Mouse (Mus musculus) midbrain, embryonic 15.5 days (tissue): ENCODE results near the gene Tyms. TPM values are rescaled to one million over a fixed set of nuclear protein-coding genes. Genes with fewer than 3 reads are reported as not detected.

ENCODE experiments used
- ATAC-seq: fragments of 200-750 bp; cut with Nextera tagmentation; replicated peaks from 2 replicates; pipeline ENCODE4 v1.8.0; 2017; ENCODE audit warnings: moderate TSS enrichment
- H3K27ac ChIP-seq: fragments of 300-500 bp; sonication (generic); 2 replicates; pipeline ENCODE4 v1.5.1; 2015; ENCODE audit warnings: mild to moderate bottlenecking, inconsistent platforms
- H3K27me3 ChIP-seq: fragments of 300-500 bp; sonication (generic); replicated peaks from 2 replicates; pipeline ENCODE4 v1.6.1; 2015; ENCODE audit warnings: inconsistent platforms
- H3K36me3 ChIP-seq: fragments of 300-500 bp; sonication (generic); replicated peaks from 2 replicates; pipeline ENCODE4 v1.6.1; 2015; ENCODE audit warnings: inconsistent platforms
- H3K4me1 ChIP-seq: fragments of 300-500 bp; sonication (generic); 2 replicates; pipeline ENCODE4 v1.6.1; 2015; ENCODE audit warnings: inconsistent platforms
- H3K4me2 ChIP-seq: fragments of 300-500 bp; sonication (generic); 2 replicates; pipeline ENCODE4 v1.6.1; 2015; ENCODE audit warnings: inconsistent platforms, mild to moderate bottlenecking, moderate library complexity
- H3K4me3 ChIP-seq: fragments of 300-500 bp; sonication (generic); 2 replicates; pipeline ENCODE4 v1.5.1; 2015; ENCODE audit warnings: mild to moderate bottlenecking, inconsistent platforms
- H3K9ac ChIP-seq: fragments of 300-500 bp; sonication (generic); 2 replicates; pipeline ENCODE4 v1.6.1; 2015; ENCODE audit warnings: mild to moderate bottlenecking, inconsistent platforms
- H3K9me3 ChIP-seq: fragments of 300-500 bp; sonication (generic); 2 replicates; pipeline ENCODE4 v1.6.1; 2016; ENCODE audit warnings: inconsistent platforms
- WGBS: fragments of 180-500 bp; shearing (Covaris S2); methylation state at CpG from one replicate; pipeline ENCODE4 v1.1.7; 2015; ENCODE audit warnings: mixed read lengths; 5-methylcytosine and 5-hydroxymethylcytosine counted together
- polyA plus RNA-seq: library from polyadenylated mRNA; unstranded; fragments of >200 nt; fragmentation: Nextera tagmentation; extraction: Ambion mirVana; gene quantifications from 2 replicates; pipeline ENCODE4 v1.2.1, GENCODE M21; 2015

Gene Tyms
- polyA plus RNA-seq, 1 experiment from 2014 or later, result 37.8 TPM

DNA sequence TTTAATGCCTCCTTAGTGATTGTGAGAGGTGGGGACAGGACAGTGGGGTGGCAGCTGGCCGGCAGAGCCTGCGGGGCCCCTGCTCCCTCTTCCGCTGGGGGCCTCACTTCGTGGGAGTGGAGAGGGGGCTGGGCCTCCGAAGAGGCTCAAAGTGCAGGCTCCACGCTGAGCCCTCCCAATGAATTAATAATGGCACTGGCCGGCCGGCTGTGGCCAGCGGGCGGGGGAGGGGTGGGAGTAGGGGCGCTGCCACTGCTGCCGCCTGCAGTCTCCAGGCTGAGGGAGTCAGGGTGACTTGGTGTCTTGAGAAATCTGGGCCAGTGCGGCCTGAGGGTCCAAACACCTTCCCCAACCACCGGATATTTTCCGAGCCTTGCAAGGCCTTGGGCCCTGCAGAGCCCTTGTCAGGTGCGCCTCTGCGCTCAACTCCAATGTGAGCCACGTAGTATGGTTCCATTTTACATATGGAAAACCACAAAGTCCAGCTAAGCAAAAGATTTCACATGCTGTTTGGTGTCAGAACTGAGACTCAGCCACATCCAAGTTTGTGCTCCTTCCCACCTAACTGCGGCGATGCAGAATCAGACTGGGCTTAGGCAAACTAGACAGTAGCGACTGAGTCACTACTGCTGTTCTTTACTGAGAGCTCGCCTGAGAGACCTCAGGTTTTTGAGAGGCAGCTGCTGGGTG, 37.1 kb upstream of the Tyms start:
- peaks cover 66% of the 10 kb centered on the region for H3K4me1 ChIP-seq
- H3K4me3 ChIP-seq, result no peak overlapping the region
- 8% methylated on average over 22 of the region's 22 CpGs for WGBS
- ATAC-seq, result no peak
- no peaks in the 10 kb centered on the region for H3K9me3 ChIP-seq
- no peaks in the 10 kb centered on the region for H3K36me3 ChIP-seq
- H3K27ac ChIP-seq, result peak overlapping the region; percentile 30; the same call in 1 of the 2 replicates
- H3K9ac ChIP-seq, result no peak overlapping the region
- H3K4me2 ChIP-seq, result peak overlapping the region; percentile 36
- H3K27me3 ChIP-seq, result no peaks in the 10 kb centered on the region; the same call in 1 of the 2 replicates

DNA sequence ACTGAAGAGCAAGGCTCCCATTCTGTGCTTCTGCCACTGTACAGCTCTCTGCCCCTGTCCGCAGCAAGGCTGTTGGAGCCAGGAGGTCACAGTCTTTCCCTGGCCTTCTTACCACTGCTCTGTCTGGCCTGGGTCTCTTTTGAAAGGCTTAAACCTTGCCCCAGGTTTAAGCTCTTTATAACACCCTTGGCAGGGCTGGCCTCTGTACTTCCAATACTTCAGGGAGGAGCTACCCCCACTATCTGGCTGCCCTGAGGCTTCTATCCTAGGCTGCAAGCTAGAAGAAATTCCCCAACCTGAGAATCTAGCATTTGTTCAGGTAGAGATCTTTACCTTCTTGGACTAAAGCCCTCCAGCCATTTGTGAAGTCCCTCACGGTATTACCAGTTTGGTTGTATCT, 36.5 kb upstream of the Tyms start:
- H3K4me2 ChIP-seq, result no peak overlapping the region

DNA sequence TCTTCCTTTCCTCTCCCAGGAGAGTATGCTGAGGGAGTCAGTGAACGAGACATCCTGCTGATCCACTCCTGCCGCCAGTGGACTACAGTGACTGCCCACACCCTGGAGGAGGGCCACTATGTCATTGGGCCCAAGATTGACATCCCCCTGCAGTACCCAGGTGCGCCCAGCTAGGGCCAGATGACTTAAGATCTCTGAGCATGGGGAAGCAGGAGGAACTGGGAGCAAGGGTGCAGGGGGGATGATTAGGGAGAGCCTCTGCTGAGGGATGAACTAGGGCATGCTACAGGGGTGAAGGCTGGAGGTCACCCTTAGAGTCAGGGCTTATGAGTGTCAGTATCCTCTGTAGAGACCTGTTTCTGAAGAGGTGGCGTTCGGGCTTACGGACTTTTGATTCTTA, 34.8 kb upstream of the Tyms start:
- no peak for ATAC-seq
- no peaks in the 10 kb centered on the region for H3K27me3 ChIP-seq
- H3K36me3 ChIP-seq, result no peaks in the 10 kb centered on the region
- peak overlapping the region; percentile 43; the same call in 1 of the 2 replicates for H3K27ac ChIP-seq
- WGBS, result 56% methylated on average over 6 of the region's 6 CpGs
- H3K4me2 ChIP-seq, result peak overlapping the region; percentile 99; the same call in 1 of the 2 replicates
- no peaks in the 10 kb centered on the region for H3K9me3 ChIP-seq
- H3K4me3 ChIP-seq, result no peak overlapping the region
- no peak overlapping the region for H3K9ac ChIP-seq
- H3K4me1 ChIP-seq, result peaks cover 65% of the 10 kb centered on the region

More for the DNA sequence above, 36.5 kb upstream of the Tyms start:
- H3K27ac ChIP-seq, result no peak overlapping the region
- H3K36me3 ChIP-seq, result no peaks in the 10 kb centered on the region
- WGBS, result 30% methylated on average over 2 of the region's 2 CpGs
- no peak overlapping the region for H3K9ac ChIP-seq
- H3K4me3 ChIP-seq, result no peak overlapping the region
- H3K9me3 ChIP-seq, result no peaks in the 10 kb centered on the region
- peaks cover 71% of the 10 kb centered on the region for H3K4me1 ChIP-seq
- ATAC-seq, result no peak
- H3K27me3 ChIP-seq, result no peaks in the 10 kb centered on the region; the same call in 1 of the 2 replicates

DNA sequence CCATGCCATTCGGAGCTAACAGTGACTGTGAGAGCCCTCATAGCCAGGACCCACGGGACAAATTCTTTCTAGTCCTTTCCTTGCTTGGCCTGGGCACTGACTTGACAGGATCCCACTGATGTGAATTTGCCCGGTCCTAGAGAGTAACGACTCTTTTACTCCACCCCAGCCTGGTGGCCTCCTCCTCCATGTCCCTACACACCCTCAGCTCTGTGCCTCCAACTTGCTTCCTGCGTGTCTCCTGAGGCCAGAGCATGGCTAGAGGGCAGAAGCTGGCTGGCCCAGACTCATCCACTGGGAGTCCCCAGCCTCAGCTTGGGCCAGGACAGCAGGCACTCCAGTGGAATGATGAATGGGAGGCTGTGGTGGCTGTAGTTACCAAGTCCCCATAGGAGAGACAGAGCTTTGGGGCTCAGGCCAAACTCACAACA, 34.2 kb upstream of the Tyms start:
- 0 out of 2 replicates have a peak overlapping the region, but pooled peaks have one; percentile 64 for H3K4me3 ChIP-seq
- peak overlapping the region; percentile 43 for H3K27ac ChIP-seq
- ATAC-seq, result 0 out of 2 replicates have a peak, but pooled peaks have one; percentile 1
- 3% methylated on average over 5 of the region's 5 CpGs for WGBS
- no peaks in the 10 kb centered on the region for H3K36me3 ChIP-seq
- H3K4me2 ChIP-seq, result peak overlapping the region; percentile 99
- H3K9ac ChIP-seq, result no peak overlapping the region
- H3K9me3 ChIP-seq, result no peaks in the 10 kb centered on the region
- H3K27me3 ChIP-seq, result no peaks in the 10 kb centered on the region
- H3K4me1 ChIP-seq, result peaks cover 65% of the 10 kb centered on the region

DNA sequence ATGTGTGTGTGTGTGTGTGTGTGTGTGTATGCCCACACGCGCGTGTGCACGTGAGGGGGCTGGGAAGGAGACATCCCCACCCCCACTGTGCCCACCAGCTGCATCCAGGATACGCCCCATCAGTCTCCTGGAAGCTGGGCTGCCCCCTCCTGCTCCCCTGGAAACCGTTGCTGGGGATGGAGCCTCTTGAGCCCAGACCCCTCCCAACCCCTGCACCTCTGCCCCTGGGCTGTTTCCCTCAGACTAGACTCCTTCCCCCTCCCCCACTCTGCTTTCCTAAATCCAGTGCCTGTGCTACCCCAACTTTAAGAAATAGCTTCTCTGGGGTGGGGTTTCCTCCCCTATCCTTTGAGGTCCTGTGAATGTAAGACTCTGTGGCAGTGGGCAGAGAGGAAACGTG, 33.8 kb upstream of the Tyms start:
- Histone ChIP-seq H3K9ac (no peak overlapping the region), H3K4me3 (peak overlapping the region; percentile 64; the same call in 1 of the 2 replicates), H3K4me2 (peak overlapping the region; percentile 99), H3K27ac (peak overlapping the region; percentile 73), H3K9me3 (no peaks in the 10 kb centered on the region), H3K36me3 (no peaks in the 10 kb centered on the region), H3K27me3 (no peaks in the 10 kb centered on the region), H3K4me1 (peaks cover 65% of the 10 kb centered on the region)
- 0 out of 2 replicates have a peak, but pooled peaks have one; percentile 16 for ATAC-seq
- 3% methylated on average over 7 of the region's 7 CpGs for WGBS

DNA sequence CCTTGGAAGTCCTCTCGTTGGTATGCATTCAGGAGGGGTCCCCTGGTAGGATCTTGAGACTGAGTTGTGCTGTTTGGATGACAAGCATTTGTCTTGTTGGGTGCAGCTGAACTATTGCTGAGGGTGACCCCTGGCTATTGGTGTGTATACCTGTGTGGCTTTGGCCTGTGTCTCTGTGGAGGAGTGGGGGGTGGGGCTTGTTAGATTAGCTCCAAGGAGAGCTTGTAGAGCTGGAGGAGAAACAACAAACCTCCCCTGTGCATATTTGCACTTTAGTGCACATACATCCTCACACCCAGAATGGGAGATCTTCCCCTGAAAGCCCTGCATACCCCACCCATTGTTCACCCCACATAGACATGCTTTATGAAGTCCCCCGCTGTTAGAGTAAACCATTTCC, 33.3 kb upstream of the Tyms start:
- Histone ChIP-seq H3K27ac (peak overlapping the region; percentile 73), H3K9me3 (no peaks in the 10 kb centered on the region), H3K36me3 (no peaks in the 10 kb centered on the region), H3K4me2 (peak overlapping the region; percentile 99), H3K4me1 (peaks cover 65% of the 10 kb centered on the region), H3K9ac (0 out of 2 replicates have a peak overlapping the region, but pooled peaks have one; percentile 58), H3K4me3 (peak overlapping the region; percentile 64), H3K27me3 (no peaks in the 10 kb centered on the region)
- 0% methylated on average over 2 of the region's 2 CpGs for WGBS
- ATAC-seq, result no peak

DNA sequence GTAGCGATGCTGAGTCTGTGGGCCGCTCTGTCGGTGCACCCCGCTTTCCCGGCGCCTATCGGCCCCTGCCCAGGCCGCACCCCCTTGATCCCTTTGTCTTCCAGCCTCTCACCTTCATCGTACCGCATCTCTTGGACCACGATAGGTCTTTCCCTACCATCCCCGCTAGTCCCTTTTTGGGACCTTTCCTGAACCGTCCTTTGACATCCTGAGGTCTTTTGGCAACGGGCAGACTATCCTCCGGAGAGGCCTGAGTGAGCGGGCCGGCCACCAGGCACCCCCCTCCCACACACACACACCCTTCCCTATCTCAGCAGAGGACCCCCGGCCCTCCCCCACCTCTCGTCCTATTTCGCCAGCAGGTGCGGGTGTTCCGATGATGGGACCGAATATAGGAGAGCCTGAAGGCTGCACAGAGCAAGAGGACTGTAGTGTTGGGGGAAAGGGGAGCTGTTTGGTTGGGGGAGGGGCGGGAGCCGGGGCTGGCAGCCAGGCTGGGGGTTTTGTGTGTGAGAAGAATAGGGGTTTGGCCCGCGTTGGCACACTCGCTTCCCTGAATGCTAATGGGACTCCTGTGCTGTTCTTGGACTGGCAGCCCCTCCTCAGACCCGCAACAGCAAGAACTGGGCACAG, 32.4 kb upstream of the Tyms start, which contains the start of gene 3110082J24Rik:
3110082J24Rik (minus strand) TSS at position 419 of the 633 bp plus-strand sequence.
- peak within 1 kb of the TSS; percentile 73 for H3K27ac ChIP-seq
- under 1% methylated on average over 29 of the region's 29 CpGs for WGBS
- no peaks in the 10 kb centered on the region for H3K9me3 ChIP-seq
- peaks cover 57% of the 10 kb centered on the region for H3K4me1 ChIP-seq
- H3K27me3 ChIP-seq, result no peaks in the 10 kb centered on the region
- ATAC-seq, result peak; percentile 38
- H3K36me3 ChIP-seq, result no peaks in the 10 kb centered on the region
- peak within 1 kb of the TSS; percentile 99 for H3K4me2 ChIP-seq
- H3K4me3 ChIP-seq, result peak within 1 kb of the TSS; percentile 64
- H3K9ac ChIP-seq, result peak within 1 kb of the TSS; percentile 58

DNA sequence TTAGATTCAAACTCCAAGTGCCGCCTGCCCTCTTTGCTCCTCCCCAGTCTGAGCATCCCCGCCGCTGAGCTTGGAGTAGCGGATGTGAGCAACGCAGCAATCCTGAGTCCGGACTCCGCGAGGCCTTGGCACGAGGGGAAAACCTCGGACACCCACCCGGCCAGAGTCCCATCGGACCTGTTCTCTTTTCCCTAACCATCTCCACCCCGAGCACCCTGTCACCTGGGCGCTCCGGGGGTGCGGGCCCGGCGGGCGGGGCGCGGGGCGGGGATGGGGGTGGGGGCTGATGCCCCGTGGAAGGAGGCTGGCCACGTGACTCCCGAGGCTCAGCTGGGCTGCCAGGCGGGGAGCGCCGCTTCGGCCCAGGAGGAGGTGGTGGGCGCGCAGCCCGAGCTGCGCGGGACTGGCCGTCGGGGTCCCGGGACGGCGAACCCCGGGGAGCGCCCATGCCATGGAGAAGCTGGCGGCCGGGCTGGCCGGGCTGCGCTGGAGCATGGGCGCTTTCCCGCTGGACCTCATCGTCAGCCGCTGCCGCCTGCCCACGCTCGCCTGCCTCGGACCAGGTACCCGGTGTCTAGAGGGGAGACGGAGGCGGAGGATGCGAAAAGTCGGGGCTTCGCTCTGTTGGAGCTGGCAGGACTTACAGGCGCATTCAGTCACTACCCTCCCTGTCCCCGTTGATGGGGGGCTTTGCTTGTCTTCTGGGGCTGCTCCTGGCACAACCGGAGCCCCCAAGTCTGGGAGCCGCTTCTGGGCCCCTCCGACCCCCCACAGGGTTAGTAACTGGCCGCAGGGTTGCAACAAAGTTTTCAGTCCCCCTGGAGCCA, 31.6 kb upstream of the Tyms start, which contains the start of gene Garem2:
Garem2 (plus strand) TSS at position 321 of the 827 bp plus-strand sequence.
- WGBS, result under 1% methylated on average over 65 of the region's 65 CpGs
- no peaks in the 10 kb centered on the region for H3K36me3 ChIP-seq

DNA sequence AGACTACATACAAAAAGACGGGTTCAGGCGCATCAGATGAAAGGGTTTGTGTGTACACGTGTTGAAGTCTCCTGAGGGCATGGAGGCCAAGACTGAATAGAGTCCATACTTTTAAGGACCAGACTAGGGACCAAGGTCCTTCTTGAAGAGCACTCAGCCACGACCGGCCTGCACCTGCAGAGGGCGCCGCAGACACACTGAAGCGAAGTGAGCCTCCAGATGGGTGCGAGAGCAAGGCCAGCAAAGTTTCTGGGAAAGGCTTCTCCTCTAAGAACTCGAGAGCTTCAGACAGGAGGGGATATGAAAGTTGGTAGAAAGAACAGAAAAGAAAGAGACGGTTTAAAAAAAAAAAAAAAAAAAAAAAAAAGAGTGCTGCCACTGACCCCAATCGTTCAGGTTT, 30.9 kb upstream of the Tyms start:
- Histone ChIP-seq H3K27me3 (no peaks in the 10 kb centered on the region), H3K36me3 (no peaks in the 10 kb centered on the region), H3K4me3 (peak overlapping the region; percentile 64), H3K9me3 (no peaks in the 10 kb centered on the region), H3K4me1 (peaks cover 44% of the 10 kb centered on the region), H3K4me2 (peak overlapping the region; percentile 99), H3K27ac (no peak overlapping the region), H3K9ac (no peak overlapping the region)
- no peak for ATAC-seq
- 1% methylated on average over 12 of the region's 12 CpGs for WGBS

More for the DNA sequence above, 31.6 kb upstream of the Tyms start, which contains the start of gene Garem2:
- H3K9ac ChIP-seq, result peak within 1 kb of the TSS; percentile 58
- ATAC-seq, result peak; percentile 47
- H3K4me2 ChIP-seq, result peak within 1 kb of the TSS; percentile 99
- no peaks in the 10 kb centered on the region for H3K27me3 ChIP-seq
- H3K4me3 ChIP-seq, result peak within 1 kb of the TSS; percentile 64
- peaks cover 50% of the 10 kb centered on the region for H3K4me1 ChIP-seq
- H3K27ac ChIP-seq, result peak within 1 kb of the TSS; percentile 73
- H3K9me3 ChIP-seq, result no peaks in the 10 kb centered on the region

DNA sequence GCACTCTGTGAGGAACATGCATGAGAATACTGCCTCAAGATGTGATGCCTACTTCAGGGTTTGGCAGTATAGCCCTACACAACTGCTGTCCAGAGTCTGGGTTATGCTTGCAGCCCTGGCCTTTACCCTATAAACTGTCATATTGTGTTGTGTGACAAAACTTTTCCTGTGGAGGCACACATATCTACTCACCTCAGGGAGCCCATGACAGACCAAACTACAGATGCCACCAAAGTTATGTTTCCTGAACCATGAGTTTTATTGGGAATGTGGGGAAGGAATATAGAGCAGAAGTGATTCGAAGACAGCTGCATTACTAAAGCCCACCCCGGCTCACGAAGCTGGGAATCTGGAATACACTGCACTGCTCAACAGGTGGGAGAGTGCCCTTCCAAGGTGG, 29.9 kb upstream of the Tyms start:
- H3K4me1 ChIP-seq, result peaks cover 43% of the 10 kb centered on the region
- no peak overlapping the region for H3K4me2 ChIP-seq
- 85% methylated on average over 3 of the region's 3 CpGs for WGBS
- H3K27ac ChIP-seq, result no peak overlapping the region
- H3K9me3 ChIP-seq, result no peaks in the 10 kb centered on the region
- no peaks in the 10 kb centered on the region for H3K36me3 ChIP-seq
- ATAC-seq, result no peak
- no peaks in the 10 kb centered on the region for H3K27me3 ChIP-seq
- H3K4me3 ChIP-seq, result no peak overlapping the region
- H3K9ac ChIP-seq, result no peak overlapping the region

DNA sequence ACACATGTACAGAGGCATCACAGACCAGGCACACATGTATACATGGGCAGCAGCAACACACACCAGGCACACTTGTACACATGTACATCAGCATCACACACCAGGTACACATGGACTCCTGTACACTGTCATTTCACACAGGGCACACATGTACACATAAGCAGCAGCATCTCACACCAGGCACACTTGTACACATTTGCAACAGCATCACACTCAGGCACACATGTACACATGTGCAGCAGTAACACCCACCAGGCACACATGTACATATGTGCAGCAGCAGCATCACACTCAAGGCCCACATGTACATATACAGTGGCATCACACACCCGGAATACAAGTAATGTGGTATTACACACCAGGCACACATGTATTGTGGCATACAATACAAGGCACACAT, 24.8 kb upstream of the Tyms start:
- no peaks in the 10 kb centered on the region for H3K27me3 ChIP-seq

DNA sequence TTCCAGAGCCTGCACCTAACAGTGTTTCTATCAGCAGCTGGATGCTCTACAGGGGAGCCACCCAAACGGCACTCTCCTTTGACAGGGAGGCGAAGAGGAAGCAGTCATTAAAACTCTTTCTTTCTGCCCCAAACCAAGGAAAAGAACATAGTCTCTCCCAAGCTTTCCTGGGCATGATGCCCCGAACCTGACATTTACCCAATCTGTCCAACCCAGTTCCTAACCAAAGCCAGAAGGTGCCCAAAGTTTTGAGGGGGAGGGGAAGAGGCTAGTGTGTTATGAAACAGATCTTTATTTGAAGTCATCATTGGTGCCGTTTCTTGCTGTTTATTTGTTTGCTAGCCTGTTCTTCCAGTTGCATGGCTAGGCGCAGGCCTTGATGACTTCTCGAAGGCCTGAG, 22.3 kb upstream of the Tyms start:
- 79% methylated on average over 6 of the region's 6 CpGs for WGBS

More for the DNA sequence above, 24.8 kb upstream of the Tyms start:
- Histone ChIP-seq H3K36me3 (no peaks in the 10 kb centered on the region), H3K4me2 (no peak overlapping the region), H3K4me1 (no peaks in the 10 kb centered on the region), H3K9ac (no peak overlapping the region), H3K9me3 (no peaks in the 10 kb centered on the region), H3K4me3 (no peak overlapping the region), H3K27ac (no peak overlapping the region)
- WGBS, result 97% methylated on average over 1 of the region's 1 CpGs
- ATAC-seq, result no peak

More for the DNA sequence above, 22.3 kb upstream of the Tyms start:
- no peak overlapping the region for H3K27ac ChIP-seq
- H3K9ac ChIP-seq, result no peak overlapping the region
- no peak overlapping the region for H3K4me2 ChIP-seq
- H3K27me3 ChIP-seq, result no peaks in the 10 kb centered on the region
- no peak overlapping the region for H3K4me3 ChIP-seq
- no peaks in the 10 kb centered on the region for H3K36me3 ChIP-seq
- no peaks in the 10 kb centered on the region for H3K4me1 ChIP-seq
- H3K9me3 ChIP-seq, result no peaks in the 10 kb centered on the region
- no peak for ATAC-seq
